Mouse (Mus musculus) embryonic stem cell, embryonic (primary cell): ENCODE results near the gene Cbfa2t2.

ENCODE experiments used
- CTCF ChIA-PET, 4 experiments: fragments of 300-600 bp in 2 of 4; fragments of 350-600 bp in 2 of 4; sonication (Branson Sonifier 250); formaldehyde crosslinking; loops; one replicate each; lab custom pipeline; 2022; ENCODE audit warnings: inconsistent platforms in 2 of 4; lab: Charles Lee
- POLR2A ChIA-PET, 4 experiments: fragments of 300-600 bp in 2 of 4; fragments of 350-600 bp in 2 of 4; sonication (Branson Sonifier 250); formaldehyde crosslinking; loops; one replicate each; lab custom pipeline; 2022; ENCODE audit warnings: antibody characterized with exemption in 4 of 4, inconsistent platforms in 1 of 4; lab: Charles Lee

The Cbfa2t2 gene

GRCm38 (mm10) chr2:154522334-154522733 is 86.1 kb downstream of the Cbfa2t2 start:
- POLR2A ChIA-PET: interaction anchor here in 2 of 4 experiments (0.6 to 5.0 kb wide), 3 partner anchors 10 to 45 kb away, joined by 3 to 24 read pairs (median 7); no protein-coding TSS in a partner anchor
- CTCF ChIA-PET: interaction anchor here in 1 of 4 experiments (0.5 kb wide), 1 partner anchor 1173 kb away, joined by 4 read pairs; no protein-coding TSS in a partner anchor

GRCm38 (mm10) chr2:154525285-154525684 is 89.0 kb downstream of the Cbfa2t2 start:
- ChIA-PET CTCF (interaction anchor here in 2 of 4 experiments (0.5 to 1.1 kb wide), 2 partner anchors 40 to 126 kb away, joined by 3 to 4 read pairs; no protein-coding TSS in a partner anchor), POLR2A (interaction anchor here in 2 of 4 experiments (0.8 to 5.0 kb wide), 7 partner anchors 10 to 103 kb away, joined by 3 to 24 read pairs (median 8); no protein-coding TSS in a partner anchor)

GRCm38 (mm10) chr2:154526531-154526930 is 90.2 kb downstream of the Cbfa2t2 start:
- CTCF ChIA-PET: no interaction called here
- POLR2A ChIA-PET: interaction anchor here in 1 of 4 experiments (5.0 kb wide), 1 partner anchor 13 kb away, joined by 24 read pairs; no protein-coding TSS in a partner anchor

GRCm38 (mm10) chr2:154532888-154533287 is 96.6 kb downstream of the Cbfa2t2 start:
- ChIA-PET CTCF (interaction anchor here (0.6 to 1.7 kb wide), 11 partner anchors 9 to 1530 kb away, joined by 3 to 24 read pairs (median 3); no protein-coding TSS in a partner anchor), POLR2A (interaction anchor here (0.6 to 28.3 kb wide), 26 partner anchors 8 to 1401 kb away, joined by 3 to 479 read pairs (median 3); partner anchors contain the start of genes 1700003F12Rik (in 1 of the 4), Actl10 (in 1 of the 4), E2f1 (in 1 of the 4) and Necab3 (in 1 of the 4))

GRCm38 (mm10) chr2:154534704-154535270 is 98.5 kb downstream of the Cbfa2t2 start:
- CTCF ChIA-PET: interaction anchor here in 2 of 4 experiments (0.7 to 1.1 kb wide), 4 partner anchors 9 to 109 kb away, joined by 3 read pairs; no protein-coding TSS in a partner anchor
- POLR2A ChIA-PET: interaction anchor here in 2 of 4 experiments (0.5 to 28.3 kb wide), 12 partner anchors 11 to 109 kb away, joined by 3 to 479 read pairs (median 4); partner anchors contain the start of genes 1700003F12Rik (in 1 of the 2), Actl10 (in 1 of the 2), E2f1 (in 1 of the 2) and Necab3 (in 1 of the 2)

- POLR2A ChIA-PET: interaction anchor here in 2 of 4 experiments (0.5 to 28.3 kb wide), 13 partner anchors 3 to 113 kb away, joined by 3 to 479 read pairs (median 8); partner anchors contain the start of genes Actl10 (in 2 of the 2), 1700003F12Rik (in 1 of the 2), 4930519P11Rik (in 1 of the 2) and E2f1 (in 1 of the 2)
- CTCF ChIA-PET: interaction anchor here in 3 of 4 experiments (0.5 to 1.8 kb wide), 7 partner anchors 14 to 879 kb away, joined by 3 to 7 read pairs (median 4); no protein-coding TSS in a partner anchor
These were observed 102.0 kb downstream of the Cbfa2t2 start for GRCm38 (mm10) chr2:154538310-154538709.

GRCm38 (mm10) chr2:154538710-154539109 is 102.4 kb downstream of the Cbfa2t2 start:
- POLR2A ChIA-PET: interaction anchor here in 3 of 4 experiments (1.1 to 28.3 kb wide), 13 partner anchors 3 to 177 kb away, joined by 3 to 479 read pairs (median 10); partner anchors contain the start of genes Actl10 (in 3 of the 3), 1700003F12Rik (in 1 of the 3), E2f1 (in 1 of the 3) and Necab3 (in 1 of the 3)
- CTCF ChIA-PET: interaction anchor here in 3 of 4 experiments (0.5 to 2.4 kb wide), 10 partner anchors 10 to 127 kb away, joined by 3 to 9 read pairs (median 5); no protein-coding TSS in a partner anchor

- ChIA-PET CTCF (interaction anchor here (0.6 to 3.3 kb wide), 30 partner anchors 10 to 174 kb away, joined by 3 to 25 read pairs (median 4); partner anchors contain the start of genes Actl10 (in 2 of the 4), Pxmp4 (in 1 of the 4) and Snta1 (in 1 of the 4)), POLR2A (interaction anchor here (0.5 to 28.3 kb wide), 32 partner anchors 4 to 593 kb away, joined by 3 to 479 read pairs (median 4); partner anchors contain the start of genes Actl10 (in 3 of the 4), 1700003F12Rik (in 1 of the 4), E2f1 (in 1 of the 4) and Necab3 (in 1 of the 4))
These were observed 103.4 kb downstream of the Cbfa2t2 start for GRCm38 (mm10) chr2:154539720-154540119.

- ChIA-PET CTCF (interaction anchor here (0.6 to 3.3 kb wide), 7 partner anchors 8 to 446 kb away, joined by 3 to 15 read pairs (median 3); partner anchors contain the start of gene Actl10 (in 2 of the 4)), POLR2A (interaction anchor here (0.7 to 28.3 kb wide), 23 partner anchors 4 to 169 kb away, joined by 3 to 479 read pairs (median 4); partner anchors contain the start of genes Actl10 (in 3 of the 4), 1700003F12Rik (in 1 of the 4), Cdk5rap1 (in 1 of the 4) and E2f1 (in 1 of the 4))
These were observed 105.3 kb downstream of the Cbfa2t2 start for GRCm38 (mm10) chr2:154541630-154542029.

GRCm38 (mm10) chr2:154543567-154544347 is 107.5 kb downstream of the Cbfa2t2 start:
- ChIA-PET POLR2A (interaction anchor here (0.7 to 28.3 kb wide), 22 partner anchors 2 to 803 kb away, joined by 3 to 479 read pairs (median 4); partner anchors contain the start of genes Actl10 (in 2 of the 4), 1700003F12Rik (in 1 of the 4), E2f1 (in 1 of the 4) and Necab3 (in 1 of the 4)), CTCF (interaction anchor here (0.5 to 2.1 kb wide), 7 partner anchors 8 to 243 kb away, joined by 3 to 6 read pairs (median 3); partner anchors contain the start of gene Actl10 (in 2 of the 4))

- ChIA-PET CTCF (no interaction called here), POLR2A (interaction anchor here in 2 of 4 experiments (0.7 to 28.3 kb wide), 7 partner anchors 9 to 135 kb away, joined by 3 to 479 read pairs (median 4); partner anchors contain the start of genes E2f1 (in 1 of the 2) and Necab3 (in 1 of the 2))
These were observed 110.4 kb downstream of the Cbfa2t2 start, which contains the start of gene 1700003F12Rik for GRCm38 (mm10) chr2:154546711-154547110. Gene 1700003F12Rik (plus strand): TSS chr2:154547085.

GRCm38 (mm10) chr2:154548688-154549087 is 112.4 kb downstream of the Cbfa2t2 start:
- CTCF ChIA-PET: interaction anchor here in 3 of 4 experiments (0.5 to 5.2 kb wide), 7 partner anchors 8 to 242 kb away, joined by 3 to 25 read pairs (median 6); partner anchors contain the start of genes Raly (in 1 of the 3) and a (in 1 of the 3)

GRCm38 (mm10) chr2:154549127-154549885 is 113.0 kb downstream of the Cbfa2t2 start:
- POLR2A ChIA-PET: interaction anchor here (0.6 to 28.3 kb wide), 21 partner anchors 10 to 242 kb away, joined by 3 to 479 read pairs (median 4); partner anchors contain the start of genes 4930519P11Rik (in 1 of the 4), E2f1 (in 1 of the 4), Necab3 (in 1 of the 4) and Raly (in 1 of the 4)
- CTCF ChIA-PET: interaction anchor here in 2 of 4 experiments (0.5 to 5.2 kb wide), 5 partner anchors 9 to 242 kb away, joined by 3 to 25 read pairs (median 5); partner anchors contain the start of genes Raly (in 1 of the 2) and a (in 1 of the 2)

More at GRCm38 (mm10) chr2:154548688-154549087, 112.4 kb downstream of the Cbfa2t2 start:
- POLR2A ChIA-PET: interaction anchor here in 2 of 4 experiments (0.5 to 28.3 kb wide), 15 partner anchors 10 to 524 kb away, joined by 3 to 479 read pairs (median 4); partner anchors contain the start of genes Cdk5rap1 (in 1 of the 2), E2f1 (in 1 of the 2), Necab3 (in 1 of the 2) and Snta1 (in 1 of the 2)

GRCm38 (mm10) chr2:154549886-154550189 is 113.6 kb downstream of the Cbfa2t2 start:
- CTCF ChIA-PET: interaction anchor here in 2 of 4 experiments (1.0 to 5.2 kb wide), 4 partner anchors 10 to 43 kb away, joined by 3 to 25 read pairs (median 5); no protein-coding TSS in a partner anchor
- POLR2A ChIA-PET: interaction anchor here in 3 of 4 experiments (0.8 to 28.3 kb wide), 13 partner anchors 11 to 241 kb away, joined by 3 to 479 read pairs (median 4); partner anchors contain the start of genes 4930519P11Rik (in 1 of the 3), E2f1 (in 1 of the 3), Necab3 (in 1 of the 3) and Raly (in 1 of the 3)

GRCm38 (mm10) chr2:154550937-154551336 is 114.7 kb downstream of the Cbfa2t2 start:
- CTCF ChIA-PET: interaction anchor here in 3 of 4 experiments (0.6 to 5.2 kb wide), 13 partner anchors 8 to 139 kb away, joined by 3 to 27 read pairs (median 9); no protein-coding TSS in a partner anchor
- POLR2A ChIA-PET: interaction anchor here (0.5 to 28.3 kb wide), 27 partner anchors 10 to 919 kb away, joined by 3 to 479 read pairs (median 5); partner anchors contain the start of genes 4930519P11Rik (in 2 of the 4), E2f1 (in 2 of the 4), Pxmp4 (in 2 of the 4) and Zfp341 (in 2 of the 4)
